Mouse (Mus musculus) testis, adult 2 months (tissue): Measurements from ENCODE around the gene Dvl2. TPM values are rescaled to one million over a fixed set of nuclear protein-coding genes. Genes with fewer than 3 reads are reported as not detected.

Experiments
- H3K27ac ChIP-seq: fragments of 200-500 bp; 2 replicates; pipeline ENCODE4 v1.5.1; 2012; ENCODE audit warnings: low read depth, low read length; ENCODE audit not compliant: control insufficient read depth, insufficient read depth
- H3K27me3 ChIP-seq: fragments of 200-500 bp; 2 replicates; pipeline ENCODE4 v1.6.1; 2012; ENCODE audit warnings: mild to moderate bottlenecking, low read length, moderate library complexity; ENCODE audit not compliant: control insufficient read depth, insufficient read depth
- H3K36me3 ChIP-seq: fragments of 200-500 bp; 2 replicates; pipeline ENCODE4 v1.6.1; 2012; ENCODE audit warnings: mild to moderate bottlenecking, low read length; ENCODE audit not compliant: control insufficient read depth, insufficient read depth
- H3K4me1 ChIP-seq: fragments of 200-500 bp; 2 replicates; pipeline ENCODE4 v1.6.1; 2012; ENCODE audit warnings: low read length; ENCODE audit not compliant: control insufficient read depth, insufficient read depth
- H3K4me3 ChIP-seq: fragments of 200-500 bp; 2 replicates; pipeline ENCODE4 v1.5.1; 2012; ENCODE audit warnings: low read depth, mild to moderate bottlenecking, low read length, moderate library complexity, mixed read lengths; ENCODE audit not compliant: control insufficient read depth
- CTCF ChIP-seq: fragments of 200-500 bp; IDR thresholded peaks from 2 replicates; pipeline ENCODE4 v1.5.1; 2012; ENCODE audit warnings: low read depth, mild to moderate bottlenecking, inconsistent platforms, low read length, moderate library complexity; ENCODE audit not compliant: control insufficient read depth, insufficient read depth, insufficient replicate concordance
- POLR2A ChIP-seq: fragments of 200-500 bp; IDR thresholded peaks from 2 replicates; pipeline ENCODE4 v1.6.1; 2012; ENCODE audit warnings: low read depth, mild to moderate bottlenecking, inconsistent platforms, low read length, moderate library complexity; ENCODE audit not compliant: control insufficient read depth
- polyA plus RNA-seq: library from polyadenylated mRNA; depleted of rRNA; stranded (reverse); fragments of >200 nt; gene quantifications from 2 replicates; pipeline ENCODE4 v1.2.3, GENCODE M21; 2012

Dvl2 gene
- polyA plus RNA-seq, 1 experiment: 16.4 TPM

GRCm38 (mm10) chr11:69999666-70000065 is 729 bp upstream of the Dvl2 start:
- peaks cover 20% of the 10 kb centered on the region for H3K4me1 ChIP-seq
- H3K36me3 ChIP-seq: peaks cover 3% of the 10 kb centered on the region
- H3K4me3 ChIP-seq: peak overlapping the region; percentile 80
- no peaks in the 10 kb centered on the region for H3K27me3 ChIP-seq
- TF ChIP-seq POLR2A (no peak), CTCF (no peak)
- H3K27ac ChIP-seq: peak overlapping the region; percentile 86

GRCm38 (mm10) chr11:70001159-70001558 is 764 bp downstream of the Dvl2 start:
- Histone ChIP-seq H3K27ac (peak overlapping the region; percentile 88), H3K4me1 (peaks cover 20% of the 10 kb centered on the region)

GRCm38 (mm10) chr11:70001865-70002264 is 1.5 kb downstream of the Dvl2 start:
- TF ChIP-seq POLR2A: no peak
- TF ChIP-seq CTCF: no peak
- Histone ChIP-seq H3K4me1 (peaks cover 20% of the 10 kb centered on the region), H3K27me3 (no peaks in the 10 kb centered on the region), H3K36me3 (peaks cover 3% of the 10 kb centered on the region), H3K27ac (no peak overlapping the region), H3K4me3 (no peak overlapping the region)

More at GRCm38 (mm10) chr11:70001159-70001558, 764 bp downstream of the Dvl2 start:
- peak overlapping the region; percentile 80 for H3K4me3 ChIP-seq
- H3K36me3 ChIP-seq: peaks cover 3% of the 10 kb centered on the region
- H3K27me3 ChIP-seq: no peaks in the 10 kb centered on the region
- TF ChIP-seq CTCF: no peak

- TF ChIP-seq POLR2A (no peak), CTCF (no peak)
- peaks cover 18% of the 10 kb centered on the region for H3K4me1 ChIP-seq
- H3K36me3 ChIP-seq: peaks cover 3% of the 10 kb centered on the region
- no peak overlapping the region for H3K27ac ChIP-seq
- H3K27me3 ChIP-seq: no peaks in the 10 kb centered on the region
- H3K4me3 ChIP-seq: no peak overlapping the region
These were observed 2.1 kb downstream of the Dvl2 start for GRCm38 (mm10) chr11:70002471-70002870.

- Histone ChIP-seq H3K4me3 (no peak overlapping the region), H3K27me3 (no peaks in the 10 kb centered on the region), H3K27ac (no peak overlapping the region), H3K36me3 (peaks cover 6% of the 10 kb centered on the region), H3K4me1 (no peaks in the 10 kb centered on the region; the same call in 1 of the 2 replicates)
- TF ChIP-seq POLR2A: no peak
- TF ChIP-seq CTCF: no peak; the same call in 1 of the 2 replicates
These were observed 5.1 kb downstream of the Dvl2 start for GRCm38 (mm10) chr11:70005521-70005920.

GRCm38 (mm10) chr11:70010033-70010432 is 9.6 kb downstream of the Dvl2 start:
- Histone ChIP-seq H3K36me3 (peaks cover 6% of the 10 kb centered on the region), H3K4me1 (peaks cover 7% of the 10 kb centered on the region), H3K27me3 (no peaks in the 10 kb centered on the region), H3K4me3 (no peak overlapping the region), H3K27ac (no peak overlapping the region)
- TF ChIP-seq CTCF: no peak
- TF ChIP-seq POLR2A: no peak

GRCm38 (mm10) chr11:70010548-70010947 is 10.2 kb downstream of the Dvl2 start:
- Histone ChIP-seq H3K4me3 (no peak overlapping the region), H3K36me3 (peaks cover 6% of the 10 kb centered on the region), H3K27ac (no peak overlapping the region), H3K4me1 (peaks cover 9% of the 10 kb centered on the region), H3K27me3 (no peaks in the 10 kb centered on the region)
- TF ChIP-seq POLR2A (no peak), CTCF (no peak)

- TF ChIP-seq CTCF (no peak), POLR2A (no peak)
- H3K27ac ChIP-seq: no peak overlapping the region
- no peak overlapping the region for H3K4me3 ChIP-seq
- no peaks in the 10 kb centered on the region for H3K27me3 ChIP-seq
- H3K36me3 ChIP-seq: peaks cover 6% of the 10 kb centered on the region
- H3K4me1 ChIP-seq: peaks cover 9% of the 10 kb centered on the region
These were observed 10.6 kb downstream of the Dvl2 start for GRCm38 (mm10) chr11:70010961-70011360.
